Mouse (Mus musculus) spleen, postnatal 10 days (tissue): ENCODE measurements at regions not wholly inside any gene's neighbourhood (a gene's known extent, or its start where the extent isn't known, plus 50 kb on each side); places are given as distances from the start of the nearest gene placed in this dataset.
A peak's percentile ranks its signal among the peaks of the same experiment; 100 is the strongest.

Experiments
- DNase-seq, 2 experiments: peaks; one replicate each; pipeline ENCODE4 v3.0.0; 2021 to 2022; ENCODE audit warnings: low spot score in 2 of 2

GRCm38 (mm10) chr7:111337053-111337452 is 254.2 kb upstream of the Eif4g2 start:
- no peak for DNase-seq

GRCm38 (mm10) chr7:111322901-111323300 is 240.1 kb upstream of the Eif4g2 start:
- no peak for DNase-seq

GRCm38 (mm10) chr7:111319917-111320316 is 237.1 kb upstream of the Eif4g2 start:
- DNase-seq, result no peak

GRCm38 (mm10) chr7:111316479-111316990 is 233.7 kb upstream of the Eif4g2 start:
- no peak for DNase-seq

GRCm38 (mm10) chr7:111313921-111314320 is 231.1 kb upstream of the Eif4g2 start:
- DNase-seq, result no peak

GRCm38 (mm10) chr7:111305196-111305595 is 222.4 kb upstream of the Eif4g2 start:
- DNase-seq, result peak in 1 of 2 experiments; percentile 24

- DNase-seq, result no peak
Measured at GRCm38 (mm10) chr7:111301791-111302488, 219.1 kb upstream of the Eif4g2 start.

- DNase-seq, result no peak
Measured at GRCm38 (mm10) chr7:111297174-111297902, 214.5 kb upstream of the Eif4g2 start.

GRCm38 (mm10) chr7:111283411-111283955 is 200.7 kb upstream of the Eif4g2 start:
- no peak for DNase-seq

GRCm38 (mm10) chr7:111282314-111282713 is 199.5 kb upstream of the Eif4g2 start:
- no peak for DNase-seq

- no peak for DNase-seq
Measured at GRCm38 (mm10) chr7:111277703-111278102, 194.9 kb upstream of the Eif4g2 start.

- DNase-seq, result no peak
Measured at GRCm38 (mm10) chr7:111273839-111274238, 191.0 kb upstream of the Eif4g2 start.

GRCm38 (mm10) chr7:111270874-111271273 is 188.0 kb upstream of the Eif4g2 start:
- DNase-seq, result no peak

GRCm38 (mm10) chr7:111268197-111268596 is 185.4 kb upstream of the Eif4g2 start:
- no peak for DNase-seq

- DNase-seq, result peak in 1 of 2 experiments; percentile 25
Measured at GRCm38 (mm10) chr7:111263302-111263701, 180.5 kb upstream of the Eif4g2 start.

GRCm38 (mm10) chr7:111259630-111260574 is 177.1 kb upstream of the Eif4g2 start:
- DNase-seq, result no peak

GRCm38 (mm10) chr7:111257842-111258241 is 175.0 kb upstream of the Eif4g2 start:
- DNase-seq, result no peak

- DNase-seq, result no peak
Measured at GRCm38 (mm10) chr7:111256199-111256598, 173.4 kb upstream of the Eif4g2 start.

GRCm38 (mm10) chr7:111249606-111250005 is 166.8 kb upstream of the Eif4g2 start:
- DNase-seq, result peak; percentile 55 to 84

GRCm38 (mm10) chr7:111245488-111245887 is 162.7 kb upstream of the Eif4g2 start:
- no peak for DNase-seq

- DNase-seq, result no peak
Measured at GRCm38 (mm10) chr7:111245067-111245466, 162.2 kb upstream of the Eif4g2 start.

- DNase-seq, result no peak
Measured at GRCm38 (mm10) chr7:111243831-111244230, 161.0 kb upstream of the Eif4g2 start.
